Mouse (Mus musculus): ENCODE data around the gene Tkt.

GRCm38 (mm10) chr14:30510214-30510763 is 37.9 kb upstream of the Tkt start:
- TF ChIP-seq POLR2A (IDR thresholded peaks at IDR 0.05; ENCODE audit: borderline replicate concordance, low read depth, low read length) (no peak), CTCF (IDR thresholded peaks at IDR 0.05; ENCODE audit: low read depth, low read length) (no peak)
